Mouse (Mus musculus) layer of hippocampus, adult 8-10 months (tissue): ENCODE data around the gene Rab24. TPM values are rescaled to one million over a fixed set of nuclear protein-coding genes. Genes with fewer than 3 reads are reported as not detected.

Experiments used
- DNase-seq, 2 experiments: peaks; one replicate each; pipeline ENCODE4 v3.0.0; 2022; ENCODE audit warnings: low spot score in 2 of 2
- total RNA-seq, 4 experiments: library from RNA; stranded (reverse); gene quantifications; 2 replicates each; pipeline ENCODE4 v1.2.4; 2022

Rab24 gene
- 10 to 100 TPM; 75.4 to 84.1 (median 80.8) TPM for total RNA-seq

GRCm38 (mm10) chr13:55321434-55322129 is at the start of gene Rab24:
Gene Rab24, minus strand, starts transcription at chr13:55321946.
- peak; percentile 78 to 79 for DNase-seq

GRCm38 (mm10) chr13:55371007-55371681 is 49.4 kb upstream of the Rab24 start:
- peak; percentile 60 to 76 for DNase-seq

- DNase-seq: no peak
Observed at GRCm38 (mm10) chr13:55370234-55370633, 48.5 kb upstream of the Rab24 start.

- peak; percentile 52 to 57 for DNase-seq
Observed at GRCm38 (mm10) chr13:55369531-55370114, 47.9 kb upstream of the Rab24 start, which contains the start of gene Rgs14. Gene Rgs14, plus strand, starts transcription at chr13:55369732.

- DNase-seq: no peak
Observed at GRCm38 (mm10) chr13:55368401-55368800, 46.7 kb upstream of the Rab24 start.

GRCm38 (mm10) chr13:55362453-55363060 is 40.8 kb upstream of the Rab24 start, which contains the start of gene Lman2:
Gene Lman2, minus strand, starts transcription at chr13:55362783.
- peak; percentile 98 to 99 for DNase-seq

- DNase-seq: no peak
Observed at GRCm38 (mm10) chr13:55361974-55362452, 40.3 kb upstream of the Rab24 start.

- DNase-seq: no peak
Observed at GRCm38 (mm10) chr13:55361145-55361544, 39.4 kb upstream of the Rab24 start.

GRCm38 (mm10) chr13:55346745-55347144 is 25.0 kb upstream of the Rab24 start:
- DNase-seq: no peak

- peak; percentile 49 to 60 for DNase-seq
Observed at GRCm38 (mm10) chr13:55344286-55344685, 22.5 kb upstream of the Rab24 start.

GRCm38 (mm10) chr13:55342469-55342868 is 20.7 kb upstream of the Rab24 start:
- DNase-seq: no peak

- DNase-seq: no peak
Observed at GRCm38 (mm10) chr13:55339259-55339658, 17.5 kb upstream of the Rab24 start.

- DNase-seq: no peak
Observed at GRCm38 (mm10) chr13:55338131-55339054, 16.6 kb upstream of the Rab24 start.

- no peak for DNase-seq
Observed at GRCm38 (mm10) chr13:55337341-55337975, 15.7 kb upstream of the Rab24 start.

- DNase-seq: no peak
Observed at GRCm38 (mm10) chr13:55335701-55336100, 14.0 kb upstream of the Rab24 start.

GRCm38 (mm10) chr13:55332331-55332730 is 10.6 kb upstream of the Rab24 start:
- no peak for DNase-seq

GRCm38 (mm10) chr13:55330567-55331400 is 9.0 kb upstream of the Rab24 start:
- no peak for DNase-seq

GRCm38 (mm10) chr13:55329683-55330566 is 8.2 kb upstream of the Rab24 start, which contains the start of gene Mxd3:
Gene Mxd3, minus strand, starts transcription at chr13:55329823.
- DNase-seq: peak; percentile 60 to 73
